Mouse (Mus musculus) CD4-positive, CD25-positive, alpha-beta regulatory T cell, adult 4 months (primary cell): ENCODE results near the gene Nacad. TPM values are rescaled to one million over a fixed set of nuclear protein-coding genes. Genes with fewer than 3 reads are reported as not detected.

ENCODE experiments used
- ATAC-seq: one replicate; pipeline ENCODE4 v1.8.0; 2017
- polyA plus RNA-seq, 2 experiments: library from polyadenylated mRNA; unstranded; fragments of 100-300 nt; shearing (Covaris generic); gene quantifications; one replicate each; pipeline ENCODE4 v1.2.1; 2017

The Nacad gene
- polyA plus RNA-seq, 2 experiments from 2014 or later, result 0.22 TPM; not detected in 1

- peak; percentile 43 for ATAC-seq
These were observed 1.8 kb downstream of the Nacad start for GRCm38 (mm10) chr11:6603887-6604603.

GRCm38 (mm10) chr11:6603224-6603623, 2.6 kb downstream of the Nacad start:
- ATAC-seq, result no peak

GRCm38 (mm10) chr11:6602662-6603061, 3.2 kb downstream of the Nacad start:
- ATAC-seq, result no peak

GRCm38 (mm10) chr11:6601649-6602480, 4.0 kb downstream of the Nacad start:
- ATAC-seq, result no peak

GRCm38 (mm10) chr11:6600284-6600944, 5.4 kb downstream of the Nacad start:
- no peak for ATAC-seq

- ATAC-seq, result no peak
These were observed 6.0 kb downstream of the Nacad start for GRCm38 (mm10) chr11:6599831-6600230.

- no peak for ATAC-seq
These were observed 6.7 kb downstream of the Nacad start for GRCm38 (mm10) chr11:6599011-6599681.

- ATAC-seq, result no peak
These were observed 7.5 kb downstream of the Nacad start for GRCm38 (mm10) chr11:6598191-6598889.

- ATAC-seq, result peak; percentile 33
These were observed 8.3 kb downstream of the Nacad start for GRCm38 (mm10) chr11:6597523-6597922.

GRCm38 (mm10) chr11:6596616-6597015, 9.2 kb downstream of the Nacad start:
- no peak for ATAC-seq

- no peak for ATAC-seq
These were observed 9.6 kb downstream of the Nacad start for GRCm38 (mm10) chr11:6596205-6596604.

- no peak for ATAC-seq
These were observed 10.5 kb downstream of the Nacad start for GRCm38 (mm10) chr11:6595339-6595738.

GRCm38 (mm10) chr11:6594845-6595244, 11.0 kb downstream of the Nacad start:
- no peak for ATAC-seq

GRCm38 (mm10) chr11:6593406-6593805, 12.4 kb downstream of the Nacad start:
- no peak for ATAC-seq

GRCm38 (mm10) chr11:6590933-6591675, 14.7 kb downstream of the Nacad start:
- ATAC-seq, result no peak

- no peak for ATAC-seq
These were observed 16.0 kb downstream of the Nacad start for GRCm38 (mm10) chr11:6589838-6590237.

- ATAC-seq, result no peak
These were observed 17.6 kb downstream of the Nacad start for GRCm38 (mm10) chr11:6588295-6588694.

- no peak for ATAC-seq
These were observed 18.5 kb downstream of the Nacad start for GRCm38 (mm10) chr11:6587249-6587940.

GRCm38 (mm10) chr11:6586660-6587059, 19.2 kb downstream of the Nacad start:
- peak; percentile 55 for ATAC-seq

GRCm38 (mm10) chr11:6585748-6586147, 20.1 kb downstream of the Nacad start:
- ATAC-seq, result no peak

GRCm38 (mm10) chr11:6581560-6581959, 24.3 kb downstream of the Nacad start:
- ATAC-seq, result no peak
